Mouse (Mus musculus): ENCODE results near the gene Casc3.

Casc3 gene

DNA sequence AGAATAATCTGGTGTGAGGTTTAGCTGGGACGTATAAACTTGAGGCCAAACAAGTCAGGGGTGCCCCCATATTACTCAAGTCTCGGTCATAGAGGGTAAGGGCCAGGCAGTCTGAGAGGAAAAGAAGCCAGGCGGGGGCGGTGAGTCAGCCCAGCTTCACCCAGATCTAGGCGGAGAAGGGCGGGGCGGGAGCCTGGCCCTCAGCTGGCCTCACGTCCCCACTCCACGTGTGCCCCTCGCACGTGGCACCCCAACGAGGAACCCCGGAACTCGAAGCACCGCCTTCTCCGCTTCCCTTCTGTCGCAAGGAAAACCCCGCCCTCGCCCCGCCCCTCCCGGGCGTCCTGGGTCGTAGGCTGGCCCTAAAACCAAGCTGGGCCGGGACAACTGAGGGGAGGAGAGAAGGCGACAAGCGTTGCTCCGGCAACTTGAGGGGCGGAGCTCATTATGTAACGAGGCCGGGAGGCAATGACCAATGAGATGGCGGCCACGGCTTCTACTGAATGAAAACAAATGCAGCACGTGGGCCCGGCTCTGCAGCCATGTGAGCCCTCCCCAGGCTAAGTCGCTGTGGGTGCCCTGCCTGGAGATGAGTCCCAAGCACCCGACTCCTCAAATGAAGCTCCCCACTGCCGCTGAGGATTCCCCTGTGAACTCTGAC is 30.9 kb upstream of the Casc3 start:
- peak; percentile 95 for DNase-seq (ENCODE audit: low spot score)

DNA sequence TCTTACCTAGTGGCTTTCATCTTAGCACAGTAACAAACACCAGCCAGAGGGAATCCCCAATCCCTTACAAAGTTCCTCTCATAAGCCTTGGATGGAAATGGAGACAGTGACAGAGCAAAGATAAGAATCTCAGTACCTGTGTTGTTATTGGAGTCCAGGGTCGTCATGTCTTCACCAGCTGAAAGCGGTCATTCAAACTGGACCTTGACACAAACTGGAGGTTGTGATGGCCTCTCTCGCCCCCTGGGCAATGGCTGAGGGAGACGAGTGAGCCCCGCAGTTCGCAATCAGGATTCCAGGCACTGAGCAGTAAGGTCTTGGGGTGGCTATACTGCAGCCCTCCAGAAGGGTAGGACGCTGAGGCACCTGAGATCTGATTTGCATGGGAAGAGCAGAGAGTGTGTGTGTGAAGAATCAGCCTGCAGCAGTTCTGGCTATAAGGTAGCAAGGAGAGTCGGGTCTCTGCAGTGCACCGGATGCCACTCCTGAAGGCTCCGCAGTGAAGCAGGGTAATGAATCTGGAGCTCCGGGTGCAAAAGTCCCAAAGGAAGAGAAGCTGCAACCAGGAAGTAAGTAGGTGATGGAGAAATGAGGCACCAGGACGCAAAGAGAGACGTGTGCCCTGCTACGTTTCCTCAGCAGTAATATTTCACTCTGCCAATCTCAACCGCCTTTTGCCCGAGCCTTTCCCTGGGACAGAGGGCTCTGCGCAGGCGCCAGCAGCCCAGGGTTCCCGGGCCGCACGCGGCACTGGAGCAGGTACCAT is 29.9 kb upstream of the Casc3 start, which contains the start of gene Nr1d1:
Gene Nr1d1, minus strand, starts transcription at position 752 of the 766 bp plus-strand sequence.
- DNase-seq (ENCODE audit: low spot score): no peak

GRCm38 (mm10) chr11:98775348-98776051 is 29.2 kb upstream of the Casc3 start:
- peak; percentile 98 for DNase-seq (ENCODE audit: low spot score)

DNA sequence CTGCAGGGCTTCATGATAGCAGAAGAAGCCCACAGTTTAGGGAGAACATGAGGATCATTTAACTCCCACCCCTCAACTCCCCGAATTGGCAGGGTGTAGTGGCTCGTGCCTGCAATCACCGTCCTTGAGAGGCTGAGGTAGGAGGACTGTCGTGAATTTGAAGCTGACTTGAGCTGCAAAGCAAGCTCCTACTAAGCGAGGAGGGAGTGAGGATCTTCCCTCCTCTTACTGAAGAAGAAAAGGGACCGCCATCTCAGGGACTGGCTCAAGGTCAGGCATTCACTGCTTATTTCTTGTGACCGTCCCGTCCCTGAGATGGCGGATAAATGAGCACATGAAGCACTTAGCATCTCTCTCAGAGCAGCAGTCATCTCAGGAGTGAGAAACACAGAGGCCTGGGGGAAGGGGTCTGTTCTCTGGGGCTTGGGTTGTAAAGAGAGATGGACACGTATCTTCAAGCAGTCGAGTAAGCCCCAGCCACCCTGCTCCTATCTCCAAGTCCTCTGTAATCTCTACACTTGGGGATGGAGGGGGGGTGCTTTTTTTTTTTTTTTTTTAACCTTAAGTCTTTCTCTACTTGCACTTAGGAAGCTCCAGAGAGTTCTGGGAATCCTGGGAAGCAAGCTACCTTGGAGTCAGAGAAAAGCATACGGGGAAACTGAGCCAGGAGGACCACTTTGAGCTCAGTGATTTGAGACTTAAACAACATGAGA is 28.5 kb upstream of the Casc3 start:
- DNase-seq (ENCODE audit: low spot score): peak; percentile 40

GRCm38 (mm10) chr11:98776843-98777590 is 27.7 kb upstream of the Casc3 start:
- DNase-seq (ENCODE audit: low spot score): peak; percentile 29

DNA sequence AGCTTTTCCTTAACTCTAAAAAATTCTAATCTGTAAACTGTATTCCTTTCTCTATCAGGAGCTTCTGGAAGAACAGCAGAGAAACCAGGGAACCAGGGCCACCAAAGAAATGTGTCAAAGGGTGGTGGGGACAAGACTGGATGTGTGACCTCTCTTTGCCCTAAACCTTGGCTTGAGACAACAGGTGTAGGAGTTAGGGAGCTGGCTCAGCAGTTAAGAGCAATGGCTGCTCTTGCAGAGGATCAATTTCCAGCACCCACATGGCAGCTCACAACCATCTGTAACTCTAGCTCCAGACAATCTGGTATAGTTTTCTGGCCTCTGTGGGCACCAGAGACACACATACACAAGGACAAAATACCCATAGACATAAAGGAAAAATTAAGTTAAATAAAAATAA is 26.8 kb upstream of the Casc3 start:
- no peak for DNase-seq (ENCODE audit: low spot score)

GRCm38 (mm10) chr11:98781851-98782512 is 22.7 kb upstream of the Casc3 start:
- peak; percentile 58 for DNase-seq (ENCODE audit: low spot score)

DNA sequence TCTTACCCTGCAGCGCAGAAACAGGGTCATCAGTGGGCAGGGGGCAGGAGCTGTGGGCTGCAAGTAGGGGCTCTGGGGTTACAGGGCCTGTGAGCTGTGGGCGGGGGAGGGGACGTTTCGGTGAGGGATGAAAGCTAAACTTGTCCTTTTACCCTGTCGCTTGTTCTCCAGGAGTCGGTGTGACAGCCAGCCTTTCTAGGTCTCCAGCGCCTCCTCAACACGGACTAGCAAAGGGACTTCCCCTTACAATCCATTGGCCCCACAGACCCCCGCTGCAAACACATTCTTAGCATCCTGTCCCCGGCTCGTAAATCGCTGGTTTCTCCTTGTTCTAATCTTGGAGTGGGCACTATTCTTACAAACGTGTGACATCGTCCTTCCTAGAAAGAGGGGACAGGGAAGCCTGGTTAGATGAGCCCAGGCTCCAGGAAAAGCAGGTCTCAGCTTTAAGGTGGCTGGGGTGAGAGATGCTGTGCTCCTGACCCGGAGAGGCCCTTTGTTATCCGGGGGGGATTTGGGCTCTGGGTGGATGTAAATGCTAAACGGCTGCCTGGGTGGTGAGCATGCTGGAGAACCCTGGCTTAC is 22.0 kb upstream of the Casc3 start:
- DNase-seq (ENCODE audit: low spot score): no peak

DNA sequence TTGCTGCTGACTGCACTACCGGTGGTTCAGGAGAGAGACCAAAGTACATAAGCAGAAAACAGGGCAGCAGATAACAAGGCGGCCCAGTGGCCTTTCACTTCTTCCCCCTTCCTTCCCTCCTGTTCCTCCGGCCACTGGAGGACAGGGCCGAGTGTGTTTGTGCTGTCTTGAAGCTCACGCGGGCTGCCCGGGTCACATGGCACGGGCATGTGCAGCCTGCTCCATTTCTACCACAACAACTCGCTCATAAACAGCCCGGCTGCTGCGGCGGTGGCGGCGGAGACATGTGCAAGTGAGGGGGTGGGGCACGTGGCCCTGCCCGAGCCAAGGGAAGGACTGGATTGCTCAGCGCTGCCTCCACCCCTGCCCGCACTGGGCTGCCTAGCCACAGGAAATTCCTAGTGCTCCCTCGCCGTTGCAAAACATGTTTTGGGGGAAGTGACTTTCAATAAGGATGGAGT is 21.4 kb upstream of the Casc3 start:
- peak; percentile 87 for DNase-seq (ENCODE audit: low spot score)

DNA sequence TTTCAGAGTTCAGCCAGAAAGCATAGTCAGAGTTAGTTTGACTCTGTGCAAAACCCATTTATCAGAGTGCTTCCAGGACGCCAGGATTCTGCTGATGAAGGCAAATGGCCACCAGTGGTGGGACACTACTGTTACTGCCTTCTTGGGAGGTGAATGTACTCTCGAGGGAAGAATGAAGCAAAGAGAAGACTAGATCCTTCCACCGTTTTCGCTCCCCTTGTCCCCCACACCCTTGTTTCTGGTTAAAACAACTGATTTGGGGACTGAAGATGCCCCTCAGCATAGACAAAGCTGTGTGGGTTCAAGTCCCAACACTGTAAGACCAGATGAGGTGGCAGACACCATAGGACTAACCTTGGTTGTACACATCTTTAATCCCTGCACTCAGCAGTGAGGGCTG is 20.6 kb upstream of the Casc3 start:
- no peak for DNase-seq (ENCODE audit: low spot score)

DNA sequence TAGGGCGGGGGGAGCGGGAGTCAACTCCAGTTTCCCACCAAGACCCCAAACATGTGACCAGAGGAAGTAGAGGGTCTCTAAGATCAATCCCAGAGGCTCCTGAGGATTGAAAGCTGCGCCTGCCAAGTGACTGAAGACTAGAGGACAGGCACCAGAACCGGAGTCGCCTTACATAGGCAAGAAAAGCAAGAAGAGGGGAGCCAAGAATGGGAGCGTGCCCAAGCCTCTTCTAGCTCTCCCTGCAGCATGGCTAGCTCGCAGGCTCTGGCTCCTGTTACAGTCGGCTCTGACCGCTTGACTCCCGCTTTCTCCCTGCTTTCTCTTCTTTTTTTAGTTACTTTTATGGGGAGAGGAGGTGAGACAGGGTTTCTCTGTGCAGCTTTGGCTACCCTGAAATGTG is 19.5 kb upstream of the Casc3 start:
- no peak for DNase-seq (ENCODE audit: low spot score)

GRCm38 (mm10) chr11:98785772-98786281 is 18.9 kb upstream of the Casc3 start:
- peak; percentile 88 for DNase-seq (ENCODE audit: low spot score)

- peak; percentile 97 for DNase-seq (ENCODE audit: low spot score)
These were observed 18.1 kb upstream of the Casc3 start for GRCm38 (mm10) chr11:98786359-98787214.

DNA sequence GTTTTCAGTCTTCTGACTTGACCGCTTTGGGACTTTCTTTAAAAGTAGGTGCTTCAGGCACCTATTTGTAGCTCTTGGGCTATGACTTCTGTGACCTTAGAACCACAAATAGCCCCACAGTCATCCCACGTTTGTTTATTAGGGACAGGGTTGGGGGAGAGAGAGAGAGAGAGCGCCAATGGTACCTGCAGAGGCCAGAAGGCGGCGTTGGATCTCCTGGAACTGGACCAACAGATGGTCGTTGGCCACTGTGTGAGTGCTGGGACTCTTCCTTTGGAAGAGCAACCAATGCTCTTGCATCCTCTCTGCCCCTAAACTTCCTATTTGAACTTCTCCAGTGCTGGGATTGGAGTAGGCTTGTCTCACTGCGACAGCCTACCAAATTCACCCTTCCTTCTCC is 17.5 kb upstream of the Casc3 start:
- no peak for DNase-seq (ENCODE audit: low spot score)

DNA sequence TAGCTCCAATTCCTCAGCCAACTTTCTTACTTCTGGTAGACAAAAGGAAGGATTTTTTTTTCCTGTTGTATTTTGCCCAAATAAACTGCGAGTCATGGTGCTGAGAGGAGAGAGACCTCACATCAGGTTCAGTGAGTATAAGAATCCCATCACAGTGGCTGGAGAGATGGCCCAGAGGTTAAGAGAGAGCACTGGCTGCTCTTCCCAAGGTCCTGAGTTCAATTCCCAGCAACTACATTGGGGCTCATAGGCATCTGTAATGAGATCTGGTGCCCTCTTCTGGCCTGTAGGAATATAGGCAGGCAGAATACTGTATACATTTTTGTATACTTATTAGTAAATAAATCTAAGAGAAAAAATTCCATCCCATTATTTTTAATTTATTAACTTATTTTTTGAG is 17.0 kb upstream of the Casc3 start:
- DNase-seq (ENCODE audit: low spot score): no peak

- no peak for DNase-seq (ENCODE audit: low spot score)
These were observed 16.6 kb upstream of the Casc3 start for GRCm38 (mm10) chr11:98788139-98788538.

GRCm38 (mm10) chr11:98788550-98789218 is 16.0 kb upstream of the Casc3 start:
- DNase-seq (ENCODE audit: low spot score): peak; percentile 94

- DNase-seq (ENCODE audit: low spot score): peak; percentile 38
These were observed 15.4 kb upstream of the Casc3 start for GRCm38 (mm10) chr11:98789219-98789807.
